Mouse (Mus musculus) stomach, embryonic 15.5 days (tissue): Measurements from ENCODE around the gene P3h4. TPM values are rescaled to one million over a fixed set of nuclear protein-coding genes. Genes with fewer than 3 reads are reported as not detected.
A peak's percentile ranks its signal among the peaks of the same experiment; 100 is the strongest.
"Not testable (repeated sequence)": the region's sequence is repeated elsewhere in the genome, so short reads cannot be mapped to it uniquely, and the experiment has no call there.

Experiments
- ATAC-seq: fragments of 200-750 bp; cut with Nextera tagmentation; 2 replicates; pipeline ENCODE4 v1.8.0; 2017; ENCODE audit warnings: low read depth, moderate number of reproducible peaks, moderate TSS enrichment; ENCODE audit not compliant: insufficient read depth, low FRiP score
- H3K27ac ChIP-seq: fragments of 300-500 bp; sonication (generic); 2 replicates; pipeline ENCODE4 v1.5.1; 2015; ENCODE audit warnings: mild to moderate bottlenecking, inconsistent platforms
- H3K27me3 ChIP-seq: fragments of 300-500 bp; sonication (generic); replicated peaks from 2 replicates; pipeline ENCODE4 v1.6.1; 2015; ENCODE audit warnings: inconsistent platforms
- H3K36me3 ChIP-seq: fragments of 300-500 bp; sonication (generic); 2 replicates; pipeline ENCODE4 v1.6.1; 2015; ENCODE audit warnings: inconsistent platforms
- H3K4me1 ChIP-seq: fragments of 300-500 bp; sonication (generic); 2 replicates; pipeline ENCODE4 v1.6.1; 2015; ENCODE audit warnings: inconsistent platforms
- H3K4me2 ChIP-seq: fragments of 300-500 bp; sonication (generic); 2 replicates; pipeline ENCODE4 v1.6.1; 2015; ENCODE audit warnings: mild to moderate bottlenecking, inconsistent platforms
- H3K4me3 ChIP-seq: fragments of 300-500 bp; sonication (generic); replicated peaks from 2 replicates; pipeline ENCODE4 v1.5.1; 2015; ENCODE audit warnings: inconsistent platforms
- H3K9ac ChIP-seq: fragments of 300-500 bp; sonication (generic); 2 replicates; pipeline ENCODE4 v1.6.1; 2015; ENCODE audit warnings: inconsistent platforms
- H3K9me3 ChIP-seq: fragments of 300-500 bp; sonication (generic); 2 replicates; pipeline ENCODE4 v1.6.1; 2016; ENCODE audit warnings: inconsistent platforms
- WGBS: fragments of 180-500 bp; shearing (Covaris S2); methylation state at CpG from one replicate; pipeline ENCODE4 v1.1.7; 2015; 5-methylcytosine and 5-hydroxymethylcytosine counted together
- microRNA-seq: library from miRNA; unstranded; fragments of <30 nt; microRNA quantifications from one replicate; pipeline ENCODE4, GENCODE M21; 2016
- polyA plus RNA-seq: library from polyadenylated mRNA; unstranded; fragments of >200 nt; fragmentation: Nextera tagmentation; extraction: Ambion mirVana; gene quantifications from 2 replicates; pipeline ENCODE4 v1.2.1, GENCODE M21; 2015

Gene P3h4
- polyA plus RNA-seq, 1 experiment from 2014 or later: 61.7 TPM

DNA sequence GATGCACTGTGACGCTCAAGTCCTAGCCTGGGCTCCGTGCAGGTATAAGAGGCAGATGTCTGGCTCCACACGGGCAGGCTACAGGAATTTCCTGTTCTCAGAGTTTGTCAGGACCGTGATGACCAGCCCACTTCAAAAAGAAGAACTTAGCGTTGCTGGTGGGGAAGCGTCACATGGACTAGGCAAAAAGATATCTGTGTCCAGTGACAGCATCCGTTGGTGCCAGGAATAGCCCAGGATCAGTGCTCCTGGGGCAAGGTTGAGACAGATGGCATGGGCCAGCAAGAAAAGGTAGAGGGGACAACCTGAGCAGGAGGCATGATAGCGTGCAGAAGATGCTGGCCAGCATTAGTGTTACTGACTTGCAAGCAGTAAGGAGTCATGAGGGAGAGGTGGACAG, 44.8 kb downstream of the P3h4 start:
- no peaks in the 10 kb centered on the region for H3K9me3 ChIP-seq
- H3K27me3 ChIP-seq: no peaks in the 10 kb centered on the region
- WGBS: 69% methylated on average over 8 of the region's 8 CpGs
- no peak overlapping the region for H3K4me2 ChIP-seq
- H3K36me3 ChIP-seq: peaks cover 35% of the 10 kb centered on the region
- H3K4me1 ChIP-seq: no peaks in the 10 kb centered on the region
- no peak overlapping the region for H3K9ac ChIP-seq
- no peak overlapping the region for H3K27ac ChIP-seq
- H3K4me3 ChIP-seq: no peak overlapping the region
- ATAC-seq: no peak

DNA sequence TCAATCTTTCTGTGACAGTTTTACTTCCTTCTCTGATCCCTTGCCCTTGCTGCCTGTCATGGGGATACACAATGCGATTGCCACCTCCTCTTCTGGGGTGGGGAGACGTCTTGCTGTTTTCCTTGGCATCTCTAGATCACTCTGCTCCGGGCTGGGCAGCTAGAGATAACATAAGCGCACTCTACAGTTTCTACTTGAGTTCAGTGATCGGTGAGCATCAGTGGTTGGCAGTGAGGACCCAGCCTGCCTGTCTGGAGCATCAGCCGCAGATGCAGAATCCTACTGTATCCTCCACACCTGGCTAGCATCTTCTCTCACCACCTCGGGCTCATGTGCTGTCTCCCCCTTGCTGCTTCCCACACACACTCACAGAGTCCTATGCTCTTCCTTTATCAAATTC, 45.5 kb downstream of the P3h4 start:
- H3K36me3 ChIP-seq: peaks cover 32% of the 10 kb centered on the region
- ATAC-seq: no peak
- H3K9me3 ChIP-seq: no peaks in the 10 kb centered on the region
- no peaks in the 10 kb centered on the region for H3K4me1 ChIP-seq
- H3K4me2 ChIP-seq: no peak overlapping the region
- no peak overlapping the region for H3K4me3 ChIP-seq
- H3K27me3 ChIP-seq: no peaks in the 10 kb centered on the region
- WGBS: 61% methylated on average over 7 of the region's 7 CpGs
- no peak overlapping the region for H3K27ac ChIP-seq
- H3K9ac ChIP-seq: no peak overlapping the region

DNA sequence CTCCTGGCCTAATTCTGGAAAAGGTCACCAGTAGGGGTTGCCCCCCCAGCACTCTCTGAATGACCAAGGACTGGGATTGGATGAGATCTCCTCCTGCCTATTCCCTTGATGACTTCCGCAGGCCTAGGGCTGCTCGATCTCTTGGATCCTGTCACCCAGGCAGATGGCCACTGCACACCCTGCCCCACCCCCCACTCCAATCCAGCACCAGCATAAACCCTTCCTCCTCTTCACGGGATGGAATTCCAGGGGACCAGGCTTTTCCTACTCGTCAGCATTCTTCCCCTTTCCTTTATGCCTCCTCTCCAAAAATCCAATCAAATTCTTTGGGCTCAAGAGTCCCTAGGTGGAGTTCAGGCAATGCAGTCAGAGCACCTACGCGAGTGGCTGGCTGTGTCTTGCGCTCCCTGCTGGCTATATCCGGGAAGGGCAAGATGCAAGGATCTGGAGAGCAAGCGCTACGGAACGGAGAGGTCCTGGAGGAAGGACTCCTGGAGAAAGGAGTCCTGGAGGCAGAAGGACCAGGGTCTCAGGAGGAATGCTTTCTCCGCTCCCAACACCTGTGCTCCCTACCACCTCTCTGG, 51.6 kb downstream of the P3h4 start:
- WGBS: 13% methylated on average over 12 of the region's 12 CpGs
- no peak overlapping the region for H3K4me3 ChIP-seq
- H3K9me3 ChIP-seq: no peaks in the 10 kb centered on the region
- 0 out of 2 replicates have a peak, but pooled peaks cover 2% of the 10 kb centered on the region for H3K27me3 ChIP-seq
- H3K4me1 ChIP-seq: no peaks in the 10 kb centered on the region
- 0 out of 2 replicates have a peak, but pooled peaks have one; percentile 45 for ATAC-seq
- no peaks in the 10 kb centered on the region for H3K36me3 ChIP-seq
- H3K27ac ChIP-seq: no peak overlapping the region
- no peak overlapping the region for H3K4me2 ChIP-seq
- no peak overlapping the region for H3K9ac ChIP-seq

DNA sequence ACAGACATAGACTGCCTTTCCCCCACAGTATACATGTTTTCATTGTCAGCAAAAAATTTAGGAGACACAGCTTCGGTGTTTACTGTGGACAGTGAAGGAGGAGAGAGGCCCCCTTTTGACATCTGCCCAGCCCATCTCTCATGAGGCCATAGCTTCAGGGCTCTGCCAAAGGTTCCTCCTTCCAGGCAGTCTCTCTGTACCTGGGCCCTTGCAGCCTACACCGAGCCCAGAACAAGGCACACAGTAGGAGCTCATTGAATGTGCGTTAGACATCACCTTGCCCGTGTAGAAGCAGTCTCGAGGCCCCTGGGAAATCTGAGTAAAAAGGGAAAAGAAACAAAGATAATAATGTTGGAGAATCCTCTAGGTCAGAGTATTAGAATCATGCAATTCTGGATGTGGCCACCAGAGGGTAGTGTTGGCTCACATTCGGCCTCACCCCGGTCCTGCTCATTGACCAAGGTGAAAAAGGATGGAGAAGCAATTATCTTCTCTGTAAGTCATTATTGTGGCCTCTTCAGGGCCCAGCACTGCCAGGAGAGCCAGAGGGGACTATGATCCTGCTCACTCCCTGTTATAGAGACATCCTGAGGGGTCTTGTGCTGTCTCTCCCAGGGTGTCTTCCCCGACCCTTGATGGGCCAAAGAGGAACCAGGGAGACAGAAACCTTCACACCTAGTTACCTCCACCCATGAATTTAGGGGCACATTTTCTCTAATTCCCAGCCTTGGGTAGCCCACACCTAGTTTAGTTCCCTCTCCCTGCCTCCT, 52.2 kb downstream of the P3h4 start:
- H3K9me3 ChIP-seq: no peaks in the 10 kb centered on the region
- WGBS: 15% methylated on average over 8 of the region's 8 CpGs
- H3K27me3 ChIP-seq: peaks cover 2% of the 10 kb centered on the region; the same call in 1 of the 2 replicates
- H3K4me2 ChIP-seq: no peak overlapping the region
- no peaks in the 10 kb centered on the region for H3K36me3 ChIP-seq
- peak; percentile 40; the same call in 1 of the 2 replicates for ATAC-seq
- no peak overlapping the region for H3K4me3 ChIP-seq
- no peak overlapping the region for H3K9ac ChIP-seq
- H3K27ac ChIP-seq: no peak overlapping the region
- H3K4me1 ChIP-seq: no peaks in the 10 kb centered on the region

DNA sequence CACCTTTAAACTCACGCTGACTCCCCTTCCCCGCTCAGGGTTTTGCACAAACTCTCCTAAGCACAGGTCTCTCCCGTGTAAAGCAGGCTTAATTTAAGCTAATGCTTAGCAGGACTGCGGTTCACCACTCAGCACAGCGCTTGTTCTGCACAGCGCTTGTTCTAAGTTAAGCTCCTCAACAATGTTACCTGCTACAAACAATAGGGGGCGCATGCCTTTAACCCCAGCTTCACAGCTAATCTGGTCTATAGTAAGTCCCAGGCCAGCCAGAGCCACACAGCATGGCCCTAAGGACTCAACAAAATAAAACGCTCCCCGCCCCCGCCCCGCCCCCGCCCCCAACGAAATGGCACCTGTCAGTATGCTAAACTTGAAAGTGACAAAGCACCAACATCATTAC, 53.6 kb downstream of the P3h4 start:
- not testable (repeated sequence) for H3K9me3 ChIP-seq, H3K4me3 ChIP-seq, H3K36me3 ChIP-seq, H3K9ac ChIP-seq, ATAC-seq, H3K27me3 ChIP-seq, H3K27ac ChIP-seq, H3K4me2 ChIP-seq, H3K4me1 ChIP-seq
- no CpG with 5 or more reads among the region's 13 CpGs for WGBS

DNA sequence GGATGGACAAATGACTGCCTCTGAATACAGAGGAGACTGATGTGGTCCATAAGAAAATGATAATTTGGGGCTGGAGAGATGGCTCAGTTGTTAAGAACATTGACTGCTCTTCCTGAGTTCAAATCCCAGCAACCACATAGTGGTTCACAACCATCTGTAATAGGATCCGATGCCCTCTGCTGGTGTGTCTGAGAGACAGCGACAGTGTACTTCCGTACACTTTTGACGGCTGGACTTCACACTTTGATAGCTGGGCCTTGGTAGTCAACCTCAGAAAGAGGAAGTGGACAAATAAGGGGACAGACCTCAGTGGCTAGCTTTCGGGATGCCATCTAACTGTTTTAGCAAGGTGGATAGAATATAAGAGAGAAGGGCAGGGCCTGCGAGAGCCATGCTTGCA, 54.5 kb downstream of the P3h4 start:
- peaks cover 12% of the 10 kb centered on the region for H3K27me3 ChIP-seq
- no peak overlapping the region for H3K9ac ChIP-seq
- no peak for ATAC-seq
- H3K4me2 ChIP-seq: no peak overlapping the region
- no peak overlapping the region for H3K27ac ChIP-seq
- whole genome bisulfite sequencing: 70% methylated on average over 6 of the region's 6 CpGs
- no peaks in the 10 kb centered on the region for H3K9me3 ChIP-seq
- H3K4me3 ChIP-seq: no peak overlapping the region
- 0 out of 2 replicates have a peak, but pooled peaks cover 2% of the 10 kb centered on the region for H3K4me1 ChIP-seq
- no peaks in the 10 kb centered on the region for H3K36me3 ChIP-seq

Small RNA genes within 50 kb of the gene (microRNA-seq; reads per million reads assigned to microRNA genes)
- gene Gm27374: not detected

Other genes starting within 250 kb of the P3h4 start
- not detected in 2 replicates for gene Krt9, start 221.6 kb downstream of the P3h4 start, polyA plus RNA-seq
- 17.3 and 25.8 TPM in 2 replicates for gene Krt14, start 207.3 kb downstream of the P3h4 start, polyA plus RNA-seq
- gene Krt16, start 165.9 kb downstream of the P3h4 start, polyA plus RNA-seq: 0.68 and 0.80 TPM in 2 replicates
- 24.8 and 28.8 TPM in 2 replicates for gene Krt17, start 153.8 kb downstream of the P3h4 start, polyA plus RNA-seq
- not detected in 2 replicates for gene Krt42, start 145.0 kb downstream of the P3h4 start, polyA plus RNA-seq
- 1,590 and 1,651 TPM in 2 replicates for gene Eif1, start 95.0 kb downstream of the P3h4 start, polyA plus RNA-seq
- 15.1 and 16.3 TPM in 2 replicates for gene Gast, start 80.4 kb downstream of the P3h4 start, polyA plus RNA-seq
- 15.5 and 16.7 TPM in 2 replicates for gene Hap1, start 58.7 kb downstream of the P3h4 start, polyA plus RNA-seq
- 163 and 173 TPM in 2 replicates for gene Jup, start 17.1 kb downstream of the P3h4 start, polyA plus RNA-seq
- gene Fkbp10, start 861 bp upstream of the P3h4 start, polyA plus RNA-seq: 89.1 and 100 TPM in 2 replicates
- 108 TPM in 2 replicates for gene Nt5c3b, start 27.0 kb upstream of the P3h4 start, polyA plus RNA-seq
- gene Klhl10, start 27.1 kb upstream of the P3h4 start, polyA plus RNA-seq: 0.51 and 0.59 TPM in 2 replicates
- 7.4 and 8.1 TPM in 2 replicates for gene Klhl11, start 57.9 kb upstream of the P3h4 start, polyA plus RNA-seq
- 153 and 180 TPM in 2 replicates for gene Acly, start 113.2 kb upstream of the P3h4 start, polyA plus RNA-seq
- gene Ttc25, start 130.8 kb upstream of the P3h4 start, polyA plus RNA-seq: 0.24 and 0.37 TPM in 2 replicates
- gene Cnp, start 160.1 kb upstream of the P3h4 start, polyA plus RNA-seq: 35.3 and 42.7 TPM in 2 replicates
- gene Nkiras2, start 204.4 kb upstream of the P3h4 start, polyA plus RNA-seq: 57.3 and 57.6 TPM in 2 replicates
- 213 and 214 TPM in 2 replicates for gene Dnajc7, start 205.3 kb upstream of the P3h4 start, polyA plus RNA-seq